Mouse (Mus musculus): ENCODE results near the gene 1700001C19Rik. TPM values are rescaled to one million over a fixed set of nuclear protein-coding genes. Genes with fewer than 3 reads are reported as not detected.

1700001C19Rik gene
- total and polyA plus RNA-seq, 3 experiments = not detected

- DNase-seq (ENCODE audit: extremely low read depth) = no peak
- dilution Hi-C loops (cut with MboI; ENCODE audit: extremely low pct_ligation_motif_present, extremely low pct_unique_long_range_greater_than_20kb, low sequenced_read_pairs) = no loop called here
- no peak overlapping the region for H3K9ac ChIP-seq (ENCODE audit: insufficient read depth, low read depth)
- H3K4me2 ChIP-seq (ENCODE audit: insufficient read depth, low read depth, poor library complexity, severe bottlenecking) = no peak overlapping the region
- no peak overlapping the region for H3K4me3 ChIP-seq (replicated peaks in 1 of 3; ENCODE audit: low read depth in 2 of 3, low read length in 2 of 3, poor library complexity in 1 of 3)
- in situ Hi-C loops (cut with MboI; ENCODE audit: low pct_ligation_motif_present, low pct_unique_long_range_greater_than_20kb, low sequenced_read_pairs) = no loop called here
- no peaks in the 10 kb centered on the region for H3K79me2 ChIP-seq (replicated peaks; ENCODE audit: control insufficient read depth, extremely low read depth, insufficient read depth, poor library complexity, severe bottlenecking)
- H3K27me3 ChIP-seq (replicated peaks) = no peaks in the 10 kb centered on the region
- peaks cover 0 to 2% of the 10 kb centered on the region in 2 experiments for H3K36me3 ChIP-seq (replicated peaks in 1 of 2; ENCODE audit: control insufficient read depth in 1 of 2, insufficient read depth in 1 of 2, low read length in 1 of 2)
- peaks cover 26 to 59% of the 10 kb centered on the region in 2 experiments for H3K4me1 ChIP-seq (ENCODE audit: control insufficient read depth in 1 of 2, insufficient read depth in 2 of 2)
- no peak overlapping the region for H3K27ac ChIP-seq (ENCODE audit: insufficient read depth, low read depth)
- H3K9me3 ChIP-seq (replicated peaks; ENCODE audit: low read length) = no peaks in the 10 kb centered on the region
- no peak for TF ChIP-seq MYC (IDR thresholded peaks at IDR 0.05; ENCODE audit: low read depth, low read length)
- 0 out of 2 replicates have a peak, but pooled peaks have one; percentile 5 for TF ChIP-seq TCF12 (IDR thresholded peaks at IDR 0.05; ENCODE audit: low read depth, low read length)
- peak; percentile 43; the same call in 1 of the 2 replicates for TF ChIP-seq CHD2 (IDR thresholded peaks at IDR 0.05; ENCODE audit: low read length)
- no peak for TF ChIP-seq NELFE (IDR thresholded peaks at IDR 0.05; ENCODE audit: low read depth, low read length)
Observed at GRCm38 (mm10) chr17:47450239-47450638, 13.1 kb upstream of the 1700001C19Rik start.

- no peak for DNase-seq (ENCODE audit: extremely low read depth)
- Histone ChIP-seq H3K4me2 (ENCODE audit: insufficient read depth, low read depth, poor library complexity, severe bottlenecking) (peak overlapping the region; percentile 53), H3K4me3 (replicated peaks in 1 of 3; ENCODE audit: low read depth in 2 of 3, low read length in 2 of 3, poor library complexity in 1 of 3) (no peak overlapping the region), H3K36me3 (replicated peaks in 1 of 2; ENCODE audit: control insufficient read depth in 1 of 2, insufficient read depth in 1 of 2, low read length in 1 of 2) (peaks cover 0 to 2% of the 10 kb centered on the region in 2 experiments), H3K9ac (ENCODE audit: insufficient read depth, low read depth) (no peak overlapping the region), H3K9me3 (replicated peaks; ENCODE audit: low read length) (no peaks in the 10 kb centered on the region), H3K27ac (ENCODE audit: insufficient read depth, low read depth) (peak overlapping the region; percentile 47), H3K79me2 (replicated peaks; ENCODE audit: control insufficient read depth, extremely low read depth, insufficient read depth, poor library complexity, severe bottlenecking) (no peaks in the 10 kb centered on the region), H3K27me3 (replicated peaks) (no peaks in the 10 kb centered on the region), H3K4me1 (ENCODE audit: control insufficient read depth in 1 of 2, insufficient read depth in 2 of 2) (peaks cover 21 to 58% of the 10 kb centered on the region in 2 experiments)
- TF ChIP-seq EP300 (IDR thresholded peaks at IDR 0.05; ENCODE audit: low read length) (peak; percentile 33), CTCF (conservative IDR thresholded peaks at IDR 0.05 in 1 of 2, IDR thresholded peaks at IDR 0.05 in 1 of 2; ENCODE audit: low read depth in 2 of 2, low read length in 2 of 2) (no peak), RCOR1 (conservative IDR thresholded peaks at IDR 0.05; ENCODE audit: low read depth, low read length) (no peak), TCF12 (IDR thresholded peaks at IDR 0.05; ENCODE audit: low read depth, low read length) (peak; percentile 40; the same call in 1 of the 2 replicates), JUND (conservative IDR thresholded peaks at IDR 0.05; ENCODE audit: low read depth, low read length) (no peak), TBP (conservative IDR thresholded peaks at IDR 0.05; ENCODE audit: low read depth, low read length) (no peak), JUN (IDR thresholded peaks at IDR 0.05; ENCODE audit: insufficient read depth, low read depth, low read length) (peak; percentile 15; the same call in 1 of the 2 replicates), ETS1 (conservative IDR thresholded peaks at IDR 0.05; ENCODE audit: low read depth, low read length) (no peak), ELF1 (IDR thresholded peaks at IDR 0.05; ENCODE audit: low read depth, low read length) (no peak), HCFC1 (IDR thresholded peaks at IDR 0.05; ENCODE audit: low read depth, low read length) (no peak), CHD2 (IDR thresholded peaks at IDR 0.05; ENCODE audit: low read length) (no peak), GABPA (IDR thresholded peaks at IDR 0.05; ENCODE audit: insufficient replicate concordance, low read depth, low read length) (no peak), CHD1 (IDR thresholded peaks at IDR 0.05; ENCODE audit: low read depth, low read length) (no peak), PAX5 (IDR thresholded peaks at IDR 0.05; ENCODE audit: low read length) (no peak)
- dilution Hi-C loops (cut with MboI; ENCODE audit: extremely low pct_ligation_motif_present, extremely low pct_unique_long_range_greater_than_20kb, low sequenced_read_pairs) = no loop called here
- in situ Hi-C loops (cut with MboI; ENCODE audit: low pct_ligation_motif_present, low pct_unique_long_range_greater_than_20kb, low sequenced_read_pairs) = no loop called here
Observed at GRCm38 (mm10) chr17:47449432-47449831, 12.3 kb upstream of the 1700001C19Rik start.
